Mouse (Mus musculus) inflammation-experienced regulatory T-cells, adult 16 weeks (primary cell): ENCODE measurements around the gene Inpp5a. TPM values are rescaled to one million over a fixed set of nuclear protein-coding genes. Genes with fewer than 3 reads are reported as not detected.

Experiments
- polyA plus RNA-seq: library from polyadenylated mRNA; unstranded; fragments of 100-300 nt; shearing (Covaris generic); gene quantifications from one replicate; pipeline ENCODE4 v1.2.1, GENCODE M21; 2017

Gene Inpp5a
- 8.7 TPM for polyA plus RNA-seq

GRCm38 (mm10) chr7:139388670-139389212 is at the start of gene Inpp5a:
TSS of gene Inpp5a (plus strand) at chr7:139389109.

GRCm38 (mm10) chr7:139582595-139582994 is 193.7 kb downstream of the Inpp5a start, which contains the start of gene Nkx6-2:
TSS of gene Nkx6-2 (minus strand) at chr7:139582797.

Other genes with a start within 250 kb of the Inpp5a start
- 2.4 TPM for gene Lrrc27, start 176.1 kb upstream of the Inpp5a start, polyA plus RNA-seq
- 0.56 TPM for gene Stk32c, start 175.8 kb upstream of the Inpp5a start, polyA plus RNA-seq
- gene Pwwp2b, start 140.6 kb upstream of the Inpp5a start, polyA plus RNA-seq, result 2.6 TPM
- gene Nkx6-2, start 193.7 kb downstream of the Inpp5a start, polyA plus RNA-seq, result not detected